Mouse (Mus musculus): ENCODE data around the gene Camk2g. TPM values are rescaled to one million over a fixed set of nuclear protein-coding genes. Genes with fewer than 3 reads are reported as not detected.

Gene Camk2g
- polyA plus RNA-seq, 2 experiments = 3.9 to 5.4 TPM

DNA sequence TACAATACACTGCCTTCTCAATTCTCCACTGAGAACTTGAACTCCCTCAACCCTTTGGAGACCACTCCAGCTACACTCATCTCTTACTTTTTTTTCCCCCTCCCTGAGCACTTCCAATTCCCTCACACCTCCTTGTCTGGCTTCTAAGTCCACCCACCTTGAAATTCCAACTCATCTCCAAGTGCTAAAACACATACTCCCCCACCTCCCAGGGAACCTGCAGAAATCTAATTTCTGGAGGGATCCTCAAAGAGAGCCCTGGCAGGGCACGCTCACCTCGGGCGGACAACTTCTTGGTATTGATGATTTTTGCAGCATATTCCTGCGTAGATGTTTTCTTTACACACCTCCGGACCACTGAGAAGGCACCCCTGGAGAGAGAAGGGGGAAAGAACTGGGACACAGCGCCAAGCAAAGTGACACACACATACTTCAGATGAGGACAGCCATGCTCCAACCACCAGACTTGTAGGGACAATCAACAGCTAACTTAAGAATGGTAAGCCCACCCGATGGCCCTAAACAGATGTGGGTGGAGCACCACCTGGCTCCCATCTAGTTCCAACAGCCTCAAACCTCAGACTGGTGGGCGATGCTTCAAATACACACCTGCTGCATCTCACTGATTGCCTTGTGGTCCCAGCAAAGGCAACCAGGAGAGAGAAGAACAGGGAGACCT lies 1.5 kb downstream of the Camk2g start:
- 74% methylated on average over 8 of the region's 8 CpGs for WGBS (ENCODE audit: insufficient replicate concordance)
- Histone ChIP-seq H3K9me3 (ENCODE audit: control insufficient read depth, low read length) (no peaks in the 10 kb centered on the region), H3K27me3 (ENCODE audit: control insufficient read depth, insufficient read depth, low read length) (no peaks in the 10 kb centered on the region), H3K9ac (replicated peaks) (peak overlapping the region; percentile 66; the same call in 1 of the 2 replicates), H3K27ac (no peak overlapping the region), H3K4me2 (ENCODE audit: low read depth) (peak overlapping the region; percentile 91), H3K4me3 (ENCODE audit: insufficient read depth in 1 of 2, low read depth in 2 of 2, low read length in 2 of 2) (peak overlapping the region; percentile 60 to 88; a peak in 3 of 4 replicates), H3K4me1 (replicated peaks; ENCODE audit: control insufficient read depth in 2 of 2, insufficient read depth in 2 of 2, low read length in 1 of 2) (peaks cover 0 to 10% of the 10 kb centered on the region in 2 experiments; a peak in 3 of 4 replicates), H3K36me3 (replicated peaks; ENCODE audit: control insufficient read depth, insufficient read depth, low read depth) (no peaks in the 10 kb centered on the region)
- DNase-seq (ENCODE audit: low read depth in 3 of 3, low spot score in 3 of 3) = no peak
- no peak for ATAC-seq (ENCODE audit: insufficient read depth)
- TF ChIP-seq CTCF (IDR thresholded peaks at IDR 0.05; ENCODE audit: low read depth) (no peak), EP300 (IDR thresholded peaks at IDR 0.05; ENCODE audit: low read depth) (no peak)

- no peak overlapping the region for H3K4me2 ChIP-seq (ENCODE audit: low read depth)
- no peak for DNase-seq (ENCODE audit: low read depth in 3 of 3, low spot score in 3 of 3)
Measured at GRCm38 (mm10) chr14:20791511-20792242, 2.2 kb downstream of the Camk2g start.

DNA sequence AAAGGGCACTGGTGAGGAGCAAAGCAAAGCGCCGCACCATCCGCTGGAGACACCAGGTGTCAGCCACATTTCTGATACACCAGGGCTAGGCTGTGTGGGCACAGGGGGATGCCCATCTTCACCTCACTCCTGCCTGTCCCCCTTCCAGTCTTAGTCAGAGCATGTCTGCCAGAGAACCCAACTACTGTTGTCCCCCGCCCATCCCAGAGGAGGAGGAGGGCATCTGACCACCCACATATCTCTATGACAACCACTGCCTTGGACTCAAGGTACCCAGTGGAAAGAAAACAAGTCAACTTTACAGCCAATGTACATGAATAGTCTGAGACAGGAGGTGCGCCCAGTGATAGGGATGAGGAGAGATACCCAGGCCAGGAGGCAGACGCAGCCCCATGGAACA lies 2.9 kb downstream of the Camk2g start:
- H3K4me1 ChIP-seq (replicated peaks; ENCODE audit: control insufficient read depth in 2 of 2, insufficient read depth in 2 of 2, low read length in 1 of 2) = peaks cover 0 to 20% of the 10 kb centered on the region in 2 experiments; a peak in 3 of 4 replicates
- H3K36me3 ChIP-seq (replicated peaks; ENCODE audit: control insufficient read depth, insufficient read depth, low read depth) = no peaks in the 10 kb centered on the region
- WGBS (ENCODE audit: insufficient replicate concordance) = 88% methylated on average over 6 of the region's 6 CpGs

More at GRCm38 (mm10) chr14:20791511-20792242, 2.2 kb downstream of the Camk2g start:
- 80% methylated on average over 16 of the region's 16 CpGs for WGBS (ENCODE audit: insufficient replicate concordance)
- TF ChIP-seq CTCF (IDR thresholded peaks at IDR 0.05; ENCODE audit: low read depth) (peak; percentile 37; the same call in 1 of the 2 replicates), EP300 (IDR thresholded peaks at IDR 0.05; ENCODE audit: low read depth) (no peak)
- Histone ChIP-seq H3K4me1 (replicated peaks; ENCODE audit: control insufficient read depth in 2 of 2, insufficient read depth in 2 of 2, low read length in 1 of 2) (peaks cover 0 to 13% of the 10 kb centered on the region in 2 experiments; a peak in 3 of 4 replicates), H3K9ac (replicated peaks) (no peak overlapping the region), H3K36me3 (replicated peaks; ENCODE audit: control insufficient read depth, insufficient read depth, low read depth) (no peaks in the 10 kb centered on the region), H3K27me3 (ENCODE audit: control insufficient read depth, insufficient read depth, low read length) (no peaks in the 10 kb centered on the region), H3K9me3 (ENCODE audit: control insufficient read depth, low read length) (no peaks in the 10 kb centered on the region), H3K4me3 (ENCODE audit: insufficient read depth in 1 of 2, low read depth in 2 of 2, low read length in 2 of 2) (no peak overlapping the region), H3K27ac (no peak overlapping the region)
- no peak for ATAC-seq (ENCODE audit: insufficient read depth)

DNA sequence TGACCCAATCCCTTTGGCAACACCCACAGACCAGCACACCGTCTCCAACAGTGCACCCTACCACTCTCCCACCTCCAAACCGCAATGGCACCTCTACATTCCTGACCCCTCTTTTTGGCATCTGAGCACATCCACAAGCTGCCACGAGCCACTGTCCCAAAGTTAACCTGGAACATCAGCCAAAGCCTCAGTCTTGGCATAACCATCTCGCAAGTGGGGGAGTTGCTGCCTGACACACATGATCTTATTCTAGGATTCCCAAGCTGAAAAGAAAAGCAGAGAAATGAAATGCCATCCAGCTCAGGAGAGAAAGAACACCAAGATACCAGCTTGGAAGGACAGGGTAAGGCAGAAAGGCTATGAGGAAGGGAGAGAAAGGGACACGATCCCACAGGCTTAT lies 3.4 kb downstream of the Camk2g start:
- no peak for TF ChIP-seq EP300 (IDR thresholded peaks at IDR 0.05; ENCODE audit: low read depth)
- ATAC-seq (ENCODE audit: insufficient read depth) = no peak
- H3K9me3 ChIP-seq (ENCODE audit: control insufficient read depth, low read length) = no peaks in the 10 kb centered on the region
- no peak overlapping the region for H3K27ac ChIP-seq
- 78% methylated on average over 5 of the region's 5 CpGs for WGBS (ENCODE audit: insufficient replicate concordance)
- no peak overlapping the region for H3K4me2 ChIP-seq (ENCODE audit: low read depth)
- H3K9ac ChIP-seq (replicated peaks) = no peak overlapping the region
- no peaks in the 10 kb centered on the region for H3K27me3 ChIP-seq (ENCODE audit: control insufficient read depth, insufficient read depth, low read length)
- H3K36me3 ChIP-seq (replicated peaks; ENCODE audit: control insufficient read depth, insufficient read depth, low read depth) = no peaks in the 10 kb centered on the region
- no peak overlapping the region for H3K4me3 ChIP-seq (ENCODE audit: insufficient read depth in 1 of 2, low read depth in 2 of 2, low read length in 2 of 2)
- no peak for DNase-seq (ENCODE audit: low read depth in 3 of 3, low spot score in 3 of 3)
- peaks cover 0 to 22% of the 10 kb centered on the region in 2 experiments; a peak in 3 of 4 replicates for H3K4me1 ChIP-seq (replicated peaks; ENCODE audit: control insufficient read depth in 2 of 2, insufficient read depth in 2 of 2, low read length in 1 of 2)

More for the DNA sequence above, 2.9 kb downstream of the Camk2g start:
- ATAC-seq (ENCODE audit: insufficient read depth) (no peak), DNase-seq (ENCODE audit: low read depth in 3 of 3, low spot score in 3 of 3) (no peak)
- Histone ChIP-seq H3K27ac (no peak overlapping the region), H3K4me3 (ENCODE audit: insufficient read depth in 1 of 2, low read depth in 2 of 2, low read length in 2 of 2) (no peak overlapping the region), H3K9me3 (ENCODE audit: control insufficient read depth, low read length) (no peaks in the 10 kb centered on the region), H3K27me3 (ENCODE audit: control insufficient read depth, insufficient read depth, low read length) (no peaks in the 10 kb centered on the region), H3K4me2 (ENCODE audit: low read depth) (no peak overlapping the region), H3K9ac (replicated peaks) (no peak overlapping the region)
- TF ChIP-seq CTCF (IDR thresholded peaks at IDR 0.05; ENCODE audit: low read depth) (no peak), EP300 (IDR thresholded peaks at IDR 0.05; ENCODE audit: low read depth) (no peak)

GRCm38 (mm10) chr14:20789593-20789992 lies 4.3 kb downstream of the Camk2g start:
- Histone ChIP-seq H3K4me3 (ENCODE audit: insufficient read depth in 1 of 2, low read depth in 2 of 2, low read length in 2 of 2) (no peak overlapping the region), H3K27me3 (ENCODE audit: control insufficient read depth, insufficient read depth, low read length) (no peaks in the 10 kb centered on the region), H3K9ac (replicated peaks) (no peak overlapping the region), H3K4me1 (replicated peaks; ENCODE audit: control insufficient read depth in 2 of 2, insufficient read depth in 2 of 2, low read length in 1 of 2) (peaks cover 0 to 21% of the 10 kb centered on the region in 2 experiments; a peak in 3 of 4 replicates), H3K4me2 (ENCODE audit: low read depth) (no peak overlapping the region), H3K27ac (no peak overlapping the region), H3K9me3 (ENCODE audit: control insufficient read depth, low read length) (no peaks in the 10 kb centered on the region), H3K36me3 (replicated peaks; ENCODE audit: control insufficient read depth, insufficient read depth, low read depth) (no peaks in the 10 kb centered on the region)
- no peak for TF ChIP-seq CTCF (IDR thresholded peaks at IDR 0.05; ENCODE audit: low read depth)
- no peak for TF ChIP-seq EP300 (IDR thresholded peaks at IDR 0.05; ENCODE audit: low read depth)
- WGBS (ENCODE audit: insufficient replicate concordance) = 73% methylated on average over 4 of the region's 4 CpGs
- ATAC-seq (ENCODE audit: insufficient read depth) (no peak), DNase-seq (ENCODE audit: low read depth in 3 of 3, low spot score in 3 of 3) (no peak)

All from liver, embryonic 14.5 days (tissue).